Mouse (Mus musculus) cerebellum, adult 2 months (tissue): ENCODE data around the gene Lyg2. TPM values are rescaled to one million over a fixed set of nuclear protein-coding genes. Genes with fewer than 3 reads are reported as not detected.
A peak's percentile ranks its signal among the peaks of the same experiment; 100 is the strongest.

Experiments
- DNase-seq, 2 experiments: peaks; one replicate each; pipeline ENCODE4 v3.0.0; 2021
- H3K27ac ChIP-seq: fragments of 200-500 bp; 2 replicates; pipeline ENCODE4 v1.5.1; 2012; ENCODE audit warnings: low read length, control low read depth, inconsistent platforms; ENCODE audit not compliant: insufficient read depth
- H3K27me3 ChIP-seq: fragments of 200-500 bp; 2 replicates; pipeline ENCODE4 v1.6.1; 2012; ENCODE audit warnings: inconsistent platforms, mild to moderate bottlenecking, low read length, moderate library complexity; ENCODE audit not compliant: control insufficient read depth, insufficient read depth
- H3K4me1 ChIP-seq: fragments of 200-500 bp; 2 replicates; pipeline ENCODE4 v1.6.1; 2011; ENCODE audit warnings: low read length; ENCODE audit not compliant: control insufficient read depth, insufficient read depth
- H3K4me3 ChIP-seq: fragments of 200-500 bp; replicated peaks from 2 replicates; pipeline ENCODE3; 2011; ENCODE audit warnings: mild to moderate bottlenecking, low read depth, low read length, control low read depth; ENCODE audit not compliant: insufficient read depth
- CTCF ChIP-seq: fragments of 200-500 bp; IDR thresholded peaks from 2 replicates; pipeline ENCODE4 v1.5.1; 2011; ENCODE audit warnings: low read depth, mild to moderate bottlenecking, control low read depth, low read length, moderate library complexity, borderline replicate concordance; ENCODE audit not compliant: insufficient read depth
- POLR2A ChIP-seq: fragments of 200-500 bp; IDR thresholded peaks from 2 replicates; pipeline ENCODE4 v1.6.1; 2011; ENCODE audit warnings: low read length, control low read depth, borderline replicate concordance; ENCODE audit not compliant: insufficient read depth
- WGBS: fragments of 180-500 bp; shearing (Covaris S2); methylation state at CpG from one replicate; pipeline ENCODE4 v1.1.7; 2018; 5-methylcytosine and 5-hydroxymethylcytosine counted together
- polyA plus RNA-seq: library from polyadenylated mRNA; depleted of rRNA; stranded (reverse); fragments of >200 nt; gene quantifications from 2 replicates; pipeline ENCODE4 v1.2.3, GENCODE M21; 2012

Gene Lyg2
- polyA plus RNA-seq, 1 experiment: 0.05 TPM

DNA sequence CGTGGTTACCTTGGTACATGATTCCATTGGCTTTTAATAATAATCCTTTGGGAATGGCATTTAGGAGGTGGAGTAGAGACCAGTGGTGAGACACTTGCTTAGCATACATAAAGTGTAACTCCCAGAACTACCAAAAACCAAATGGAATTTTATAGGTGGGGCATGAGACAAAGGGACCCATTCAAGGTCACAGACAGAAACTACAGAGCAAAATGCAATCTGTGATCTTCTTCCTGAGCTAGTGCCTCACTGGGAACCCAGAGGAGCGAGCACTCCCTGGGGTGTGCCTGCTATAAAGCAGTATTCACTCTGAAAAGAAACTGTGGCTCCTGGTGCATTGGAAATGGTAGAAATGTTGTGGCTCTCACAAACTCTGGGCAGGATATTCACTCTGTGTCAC, 32.6 kb upstream of the Lyg2 start:
- Histone ChIP-seq H3K27ac (no peak overlapping the region), H3K27me3 (no peaks in the 10 kb centered on the region), H3K4me3 (no peak overlapping the region), H3K4me1 (no peaks in the 10 kb centered on the region)
- DNase-seq: no peak
- TF ChIP-seq POLR2A: no peak
- no peak for TF ChIP-seq CTCF
- WGBS: 83% methylated on average over 2 of the region's 2 CpGs

DNA sequence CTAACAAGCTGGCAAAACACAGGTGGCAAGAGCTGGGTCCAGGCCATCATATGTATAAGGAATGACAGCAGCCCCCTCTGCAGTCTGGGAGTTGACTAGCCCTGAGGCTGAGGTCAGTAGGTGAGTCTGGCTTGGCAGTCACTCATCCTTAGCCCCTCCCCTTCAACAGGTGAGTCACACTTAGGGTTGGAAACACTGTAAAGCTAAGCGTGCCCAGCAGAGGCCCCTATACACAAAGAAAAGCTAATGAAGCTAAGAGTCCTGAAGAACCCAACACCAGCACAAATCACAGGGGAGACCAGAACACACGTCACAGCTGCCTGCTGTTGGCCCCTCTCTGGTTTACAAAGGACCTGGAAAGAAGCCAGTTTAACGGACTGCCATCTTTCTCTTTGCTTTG, 15.5 kb upstream of the Lyg2 start:
- DNase-seq: no peak
- WGBS: 6% methylated on average over 3 of the region's 3 CpGs

DNA sequence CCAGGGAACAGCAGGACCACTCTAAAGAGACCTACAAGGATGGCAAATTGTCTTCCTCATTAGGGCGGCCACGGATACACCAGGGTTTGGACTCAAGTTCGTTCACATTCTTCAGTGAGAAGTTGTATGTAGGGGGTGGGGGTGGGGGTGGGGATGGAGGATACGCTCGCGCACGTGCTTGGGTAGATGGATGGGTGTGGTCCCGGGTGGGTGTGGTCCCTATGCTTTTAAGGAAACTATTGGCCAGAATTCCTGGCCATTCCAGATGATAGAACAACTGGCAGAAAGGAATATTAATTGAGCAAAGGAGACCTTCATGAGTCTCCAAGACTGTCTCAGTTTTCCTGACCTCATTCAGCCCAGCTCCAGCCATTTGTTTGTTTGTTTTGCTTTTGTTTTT, 9.7 kb upstream of the Lyg2 start:
- WGBS: 84% methylated on average over 8 of the region's 8 CpGs
- Histone ChIP-seq H3K4me3 (no peak overlapping the region), H3K27ac (no peak overlapping the region), H3K4me1 (no peaks in the 10 kb centered on the region), H3K27me3 (no peaks in the 10 kb centered on the region)
- no peak for DNase-seq
- TF ChIP-seq CTCF (no peak), POLR2A (no peak)

More for the DNA sequence above, 15.5 kb upstream of the Lyg2 start:
- no peak overlapping the region for H3K27ac ChIP-seq
- H3K4me1 ChIP-seq: no peaks in the 10 kb centered on the region
- no peak overlapping the region for H3K4me3 ChIP-seq
- no peak for TF ChIP-seq CTCF
- TF ChIP-seq POLR2A: no peak
- H3K27me3 ChIP-seq: no peaks in the 10 kb centered on the region

DNA sequence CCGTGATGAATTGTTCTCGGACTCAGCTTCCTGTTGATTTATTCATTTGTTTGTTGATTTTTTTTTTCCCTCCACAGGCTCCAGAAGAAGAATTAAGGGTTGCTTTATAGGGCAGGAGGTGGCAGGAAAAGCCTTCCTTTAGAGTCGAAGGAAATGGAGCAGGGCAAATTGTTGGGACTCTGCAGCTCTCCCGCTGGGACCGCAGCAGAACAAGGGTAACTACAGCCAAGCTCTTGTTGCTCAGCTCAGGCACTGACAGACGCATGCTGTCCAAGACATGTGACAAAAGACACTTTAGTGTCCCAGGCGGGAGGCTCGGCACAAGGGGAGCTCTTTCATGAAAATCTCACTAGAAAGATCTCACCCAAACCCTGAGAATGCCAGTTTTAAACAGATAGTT, 6.2 kb upstream of the Lyg2 start:
- WGBS: 13% methylated on average over 8 of the region's 8 CpGs
- no peaks in the 10 kb centered on the region for H3K27me3 ChIP-seq
- DNase-seq: peak; percentile 32 to 42
- no peak overlapping the region for H3K27ac ChIP-seq
- H3K4me1 ChIP-seq: no peaks in the 10 kb centered on the region
- TF ChIP-seq CTCF (no peak), POLR2A (no peak)
- H3K4me3 ChIP-seq: no peak overlapping the region

DNA sequence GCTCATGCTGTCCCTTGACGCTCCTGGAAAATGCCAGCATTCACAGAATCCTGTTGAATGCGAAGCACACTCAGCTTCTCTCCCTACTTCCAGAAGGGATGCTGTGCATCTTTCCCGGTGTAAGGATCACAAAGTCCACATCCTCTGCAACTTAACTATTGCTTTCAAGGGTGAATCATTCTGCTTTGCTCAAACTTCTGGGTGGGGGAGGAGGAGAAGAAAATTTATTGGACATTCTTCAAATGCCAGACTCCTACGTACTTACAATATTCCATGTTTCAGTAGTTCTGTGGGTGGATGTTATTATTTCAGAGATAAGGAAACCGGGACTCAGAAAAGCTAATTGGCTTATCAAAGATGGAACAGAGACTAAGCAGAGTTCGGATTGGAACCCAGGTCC, 1.8 kb upstream of the Lyg2 start:
- WGBS: 86% methylated on average over 6 of the region's 6 CpGs
- no peaks in the 10 kb centered on the region for H3K4me1 ChIP-seq
- DNase-seq: no peak
- no peaks in the 10 kb centered on the region; the same call in 1 of the 2 replicates for H3K27me3 ChIP-seq
- no peak overlapping the region for H3K4me3 ChIP-seq
- TF ChIP-seq CTCF (no peak), POLR2A (no peak)
- no peak overlapping the region for H3K27ac ChIP-seq

DNA sequence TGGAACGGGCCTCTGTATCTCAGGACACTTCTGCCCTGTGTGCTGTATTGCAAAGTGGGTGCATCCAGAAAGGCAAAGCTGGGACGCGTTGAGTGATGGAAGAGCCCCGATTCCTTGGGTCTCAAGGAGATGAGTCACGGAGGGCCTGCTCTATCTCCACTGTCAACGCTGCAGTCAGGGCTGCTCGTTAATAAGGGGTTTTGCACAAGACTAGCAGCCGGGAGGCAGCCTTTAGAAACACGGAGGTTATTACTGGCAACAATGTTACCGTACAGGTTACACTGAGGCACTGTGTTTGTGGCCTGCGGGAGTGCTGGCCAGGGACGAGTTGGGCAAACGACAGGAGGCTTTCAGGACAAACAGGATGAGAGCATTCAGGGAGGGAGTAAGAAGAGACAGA, 1.4 kb upstream of the Lyg2 start:
- H3K27me3 ChIP-seq: no peaks in the 10 kb centered on the region; the same call in 1 of the 2 replicates
- TF ChIP-seq POLR2A (no peak), CTCF (no peak)
- WGBS: 83% methylated on average over 13 of the region's 13 CpGs
- H3K27ac ChIP-seq: no peak overlapping the region
- no peak for DNase-seq
- H3K4me3 ChIP-seq: no peak overlapping the region
- no peaks in the 10 kb centered on the region for H3K4me1 ChIP-seq

DNA sequence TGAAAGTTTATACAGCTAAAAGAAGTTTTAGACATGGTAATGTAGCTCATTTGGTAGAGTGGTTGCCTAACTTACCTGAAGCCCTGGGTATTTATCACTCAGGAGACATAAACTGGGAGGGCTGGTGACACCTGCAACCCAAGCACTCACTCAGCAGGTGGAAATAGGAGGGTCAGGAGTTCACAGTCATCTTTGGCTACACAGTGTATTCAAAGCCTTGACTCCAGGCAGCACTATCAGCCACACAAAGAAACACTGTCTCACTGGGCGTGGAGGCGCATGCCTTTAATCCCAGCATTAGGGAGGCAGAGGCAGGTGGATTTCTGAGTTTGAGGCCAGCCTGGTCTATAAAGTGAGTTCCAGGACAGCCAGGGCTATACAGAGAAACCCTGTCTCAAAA, 3.5 kb downstream of the Lyg2 start:
- no peak for DNase-seq
- H3K27me3 ChIP-seq: no peaks in the 10 kb centered on the region; the same call in 1 of the 2 replicates
- 74% methylated on average over 2 of the region's 2 CpGs for WGBS
- no peak overlapping the region for H3K4me3 ChIP-seq
- no peaks in the 10 kb centered on the region for H3K4me1 ChIP-seq
- H3K27ac ChIP-seq: no peak overlapping the region
- no peak for TF ChIP-seq POLR2A
- TF ChIP-seq CTCF: no peak

DNA sequence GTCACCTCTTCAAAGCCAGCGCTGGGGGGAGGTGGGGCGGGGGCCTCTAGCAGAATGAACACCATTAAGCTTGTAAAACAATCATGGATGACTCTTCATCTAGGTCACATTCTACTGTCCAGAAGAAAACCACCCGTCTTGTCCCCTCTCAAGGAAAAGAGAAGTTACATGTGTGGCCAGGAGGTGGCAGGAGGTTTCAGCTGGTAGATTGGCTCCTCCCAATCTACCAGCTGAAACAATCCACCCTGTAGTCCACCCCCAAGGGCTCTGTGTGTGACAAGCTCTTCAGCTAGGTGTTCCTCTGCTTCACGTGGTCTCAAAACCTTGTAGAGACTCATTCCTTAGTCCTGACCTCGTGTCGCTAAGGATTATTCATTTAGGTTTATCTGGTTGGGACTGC, 13.1 kb downstream of the Lyg2 start:
- no peak for DNase-seq

More for the DNA sequence above, 13.1 kb downstream of the Lyg2 start:
- 36% methylated on average over 6 of the region's 6 CpGs for WGBS
- Histone ChIP-seq H3K4me1 (no peaks in the 10 kb centered on the region), H3K27ac (no peak overlapping the region), H3K27me3 (no peaks in the 10 kb centered on the region), H3K4me3 (no peak overlapping the region)
- no peak for TF ChIP-seq POLR2A
- TF ChIP-seq CTCF: peak; percentile 20; the same call in 1 of the 2 replicates
